Mouse (Mus musculus): ENCODE measurements around the gene Uri1. TPM values are rescaled to one million over a fixed set of nuclear protein-coding genes. Genes with fewer than 3 reads are reported as not detected.

The Uri1 gene
- polyA plus RNA-seq (2012; rRNA removed), result 6.1 and 7.1 TPM in 2 replicates

- no peak within 1 kb of the TSS for H3K27ac ChIP-seq (ENCODE audit: insufficient read depth, low read depth, low read length)
- TF ChIP-seq CTCF (conservative IDR thresholded peaks at IDR 0.05; ENCODE audit: insufficient read depth, insufficient read length, low read depth, low read length) (no peak), POLR2A (IDR thresholded peaks at IDR 0.05; ENCODE audit: low read depth, low read length) (no peak)
- no peaks in the 10 kb centered on the region for H3K27me3 ChIP-seq (replicated peaks; ENCODE audit: control insufficient read depth, insufficient read depth, low read length)
- no peaks in the 10 kb centered on the region for H3K36me3 ChIP-seq (ENCODE audit: control insufficient read depth, insufficient read depth, low read length)
- WGBS, result 87% methylated on average over 8 of the region's 8 CpGs
- H3K4me3 ChIP-seq (ENCODE audit: insufficient read depth, low read depth, low read length), result no peak within 1 kb of the TSS
- DNase-seq, result no peak
- no peaks in the 10 kb centered on the region for H3K4me1 ChIP-seq (ENCODE audit: control insufficient read depth, insufficient read depth, low read length)
These were observed at the start of gene Uri1 for GRCm38 (mm10) chr7:38023451-38023850. Uri1 (minus strand) TSS chr7:38023551.

GRCm38 (mm10) chr7:38071065-38071464 lies 47.7 kb upstream of the Uri1 start:
- H3K4me1 ChIP-seq (ENCODE audit: control insufficient read depth, insufficient read depth, low read length), result no peaks in the 10 kb centered on the region
- no peak overlapping the region for H3K27ac ChIP-seq (ENCODE audit: insufficient read depth, low read depth, low read length)
- H3K36me3 ChIP-seq (ENCODE audit: control insufficient read depth, insufficient read depth, low read length), result no peaks in the 10 kb centered on the region
- no peak for DNase-seq
- WGBS, result 69% methylated on average over 5 of the region's 5 CpGs
- TF ChIP-seq POLR2A (IDR thresholded peaks at IDR 0.05; ENCODE audit: low read depth, low read length), result no peak
- no peak for TF ChIP-seq CTCF (conservative IDR thresholded peaks at IDR 0.05; ENCODE audit: insufficient read depth, insufficient read length, low read depth, low read length)
- H3K27me3 ChIP-seq (replicated peaks; ENCODE audit: control insufficient read depth, insufficient read depth, low read length), result no peaks in the 10 kb centered on the region
- H3K4me3 ChIP-seq (ENCODE audit: insufficient read depth, low read depth, low read length), result no peak overlapping the region

- Histone ChIP-seq H3K27me3 (replicated peaks; ENCODE audit: control insufficient read depth, insufficient read depth, low read length) (no peaks in the 10 kb centered on the region), H3K4me1 (ENCODE audit: control insufficient read depth, insufficient read depth, low read length) (no peaks in the 10 kb centered on the region), H3K4me3 (ENCODE audit: insufficient read depth, low read depth, low read length) (no peak overlapping the region), H3K27ac (ENCODE audit: insufficient read depth, low read depth, low read length) (no peak overlapping the region), H3K36me3 (ENCODE audit: control insufficient read depth, insufficient read depth, low read length) (no peaks in the 10 kb centered on the region)
- WGBS, result 43% methylated on average over 2 of the region's 2 CpGs
- TF ChIP-seq CTCF (conservative IDR thresholded peaks at IDR 0.05; ENCODE audit: insufficient read depth, insufficient read length, low read depth, low read length) (no peak), POLR2A (IDR thresholded peaks at IDR 0.05; ENCODE audit: low read depth, low read length) (no peak)
- no peak for DNase-seq
These were observed 47.3 kb upstream of the Uri1 start for GRCm38 (mm10) chr7:38070663-38071062.

- Histone ChIP-seq H3K4me1 (ENCODE audit: control insufficient read depth, insufficient read depth, low read length) (no peaks in the 10 kb centered on the region), H3K27me3 (replicated peaks; ENCODE audit: control insufficient read depth, insufficient read depth, low read length) (no peaks in the 10 kb centered on the region), H3K27ac (ENCODE audit: insufficient read depth, low read depth, low read length) (no peak overlapping the region), H3K4me3 (ENCODE audit: insufficient read depth, low read depth, low read length) (no peak overlapping the region), H3K36me3 (ENCODE audit: control insufficient read depth, insufficient read depth, low read length) (no peaks in the 10 kb centered on the region)
- no peak for DNase-seq
- TF ChIP-seq POLR2A (IDR thresholded peaks at IDR 0.05; ENCODE audit: low read depth, low read length) (no peak), CTCF (conservative IDR thresholded peaks at IDR 0.05; ENCODE audit: insufficient read depth, insufficient read length, low read depth, low read length) (no peak)
- 56% methylated on average over 4 of the region's 4 CpGs for WGBS
These were observed 41.1 kb upstream of the Uri1 start for GRCm38 (mm10) chr7:38064431-38064830.

- 3% methylated on average over 56 of the region's 57 CpGs for WGBS
- Histone ChIP-seq H3K36me3 (ENCODE audit: control insufficient read depth, insufficient read depth, low read length) (no peaks in the 10 kb centered on the region), H3K4me3 (ENCODE audit: insufficient read depth, low read depth, low read length) (peak overlapping the region; percentile 57), H3K4me1 (ENCODE audit: control insufficient read depth, insufficient read depth, low read length) (no peaks in the 10 kb centered on the region), H3K27ac (ENCODE audit: insufficient read depth, low read depth, low read length) (no peak overlapping the region), H3K27me3 (replicated peaks; ENCODE audit: control insufficient read depth, insufficient read depth, low read length) (no peaks in the 10 kb centered on the region)
- DNase-seq, result peak; percentile 85
- TF ChIP-seq POLR2A (IDR thresholded peaks at IDR 0.05; ENCODE audit: low read depth, low read length) (no peak), CTCF (conservative IDR thresholded peaks at IDR 0.05; ENCODE audit: insufficient read depth, insufficient read length, low read depth, low read length) (peak; percentile 90)
These were observed 38.0 kb upstream of the Uri1 start for GRCm38 (mm10) chr7:38061060-38061970.

GRCm38 (mm10) chr7:38059636-38060330 lies 36.4 kb upstream of the Uri1 start:
- WGBS, result 74% methylated on average over 8 of the region's 8 CpGs
- no peaks in the 10 kb centered on the region for H3K36me3 ChIP-seq (ENCODE audit: control insufficient read depth, insufficient read depth, low read length)
- no peak overlapping the region for H3K27ac ChIP-seq (ENCODE audit: insufficient read depth, low read depth, low read length)
- DNase-seq, result no peak
- TF ChIP-seq POLR2A (IDR thresholded peaks at IDR 0.05; ENCODE audit: low read depth, low read length) (no peak), CTCF (conservative IDR thresholded peaks at IDR 0.05; ENCODE audit: insufficient read depth, insufficient read length, low read depth, low read length) (no peak)
- H3K4me1 ChIP-seq (ENCODE audit: control insufficient read depth, insufficient read depth, low read length), result no peaks in the 10 kb centered on the region
- no peaks in the 10 kb centered on the region for H3K27me3 ChIP-seq (replicated peaks; ENCODE audit: control insufficient read depth, insufficient read depth, low read length)
- no peak overlapping the region for H3K4me3 ChIP-seq (ENCODE audit: insufficient read depth, low read depth, low read length)

- DNase-seq, result no peak
These were observed 35.7 kb upstream of the Uri1 start for GRCm38 (mm10) chr7:38059096-38059495.

More at GRCm38 (mm10) chr7:38059096-38059495, 35.7 kb upstream of the Uri1 start:
- TF ChIP-seq POLR2A (IDR thresholded peaks at IDR 0.05; ENCODE audit: low read depth, low read length) (no peak), CTCF (conservative IDR thresholded peaks at IDR 0.05; ENCODE audit: insufficient read depth, insufficient read length, low read depth, low read length) (no peak)
- Histone ChIP-seq H3K36me3 (ENCODE audit: control insufficient read depth, insufficient read depth, low read length) (no peaks in the 10 kb centered on the region), H3K27ac (ENCODE audit: insufficient read depth, low read depth, low read length) (no peak overlapping the region), H3K4me3 (ENCODE audit: insufficient read depth, low read depth, low read length) (no peak overlapping the region), H3K27me3 (replicated peaks; ENCODE audit: control insufficient read depth, insufficient read depth, low read length) (no peaks in the 10 kb centered on the region), H3K4me1 (ENCODE audit: control insufficient read depth, insufficient read depth, low read length) (no peaks in the 10 kb centered on the region)
- 60% methylated on average over 7 of the region's 7 CpGs for WGBS

Measured in kidney, adult 2 months (tissue).